Mouse (Mus musculus): ENCODE data around the gene Cd200r2. TPM values are rescaled to one million over a fixed set of nuclear protein-coding genes. Genes with fewer than 3 reads are reported as not detected.

The Cd200r2 gene
- polyA plus RNA-seq, 1 experiment from 2014 or later = not detected

DNA sequence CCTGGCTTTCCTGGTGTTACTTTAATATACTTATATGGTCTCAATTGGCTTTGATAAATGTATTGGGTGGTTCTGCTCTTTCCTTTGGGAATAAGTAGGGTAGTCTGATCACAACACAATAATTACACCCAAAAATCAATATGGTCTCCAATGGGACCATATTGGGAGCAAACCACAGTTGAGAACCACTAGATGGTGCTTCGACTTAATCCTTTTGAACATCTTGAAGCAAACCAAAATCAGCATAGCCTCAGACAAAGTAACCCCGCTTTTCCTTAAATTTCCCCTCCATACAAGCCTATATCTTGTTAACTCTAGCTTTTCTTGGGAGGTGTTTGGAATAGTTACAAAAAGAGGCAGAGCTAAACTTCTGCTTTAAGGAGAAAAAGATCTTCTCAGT lies 95.4 kb downstream of the Cd200r2 start:
- Histone ChIP-seq H3K36me3 (no peaks in the 10 kb centered on the region), H3K9ac (no peak overlapping the region), H3K9me3 (no peaks in the 10 kb centered on the region), H3K4me2 (no peak overlapping the region), H3K4me3 (no peak overlapping the region), H3K27ac (no peak overlapping the region), H3K27me3 (no peaks in the 10 kb centered on the region), H3K4me1 (no peaks in the 10 kb centered on the region)
- no peak for ATAC-seq (ENCODE audit: borderline replicate concordance, extremely low read depth, low FRiP score, low TSS enrichment)
- 92% methylated on average over 2 of the region's 2 CpGs for WGBS

DNA sequence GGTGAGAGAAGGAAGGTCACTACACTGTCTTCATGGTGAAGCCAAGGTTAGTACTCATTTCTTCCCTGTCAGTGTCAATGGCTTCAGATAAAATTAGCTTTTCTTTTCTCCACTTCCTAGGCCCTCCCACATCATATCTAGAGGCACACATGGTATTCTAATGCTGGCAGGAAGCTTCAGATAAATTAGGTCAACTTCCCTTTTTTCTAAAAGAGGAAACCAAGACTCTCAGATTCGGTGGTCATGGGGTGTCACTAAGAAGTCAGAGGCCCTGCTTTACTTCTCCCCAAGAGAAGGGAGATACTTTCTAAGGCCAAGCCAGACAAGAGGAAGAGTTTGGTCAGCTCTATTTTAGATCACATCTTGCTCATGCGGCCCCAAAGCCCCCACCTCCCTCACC lies 95.9 kb downstream of the Cd200r2 start:
- H3K4me3 ChIP-seq = no peak overlapping the region
- no peak overlapping the region for H3K9ac ChIP-seq
- H3K4me2 ChIP-seq = no peak overlapping the region
- no peaks in the 10 kb centered on the region for H3K9me3 ChIP-seq
- WGBS = 66% methylated on average over 2 of the region's 2 CpGs
- ATAC-seq (ENCODE audit: borderline replicate concordance, extremely low read depth, low FRiP score, low TSS enrichment) = no peak
- no peak overlapping the region for H3K27ac ChIP-seq
- H3K4me1 ChIP-seq = no peaks in the 10 kb centered on the region
- H3K27me3 ChIP-seq = no peaks in the 10 kb centered on the region
- no peaks in the 10 kb centered on the region for H3K36me3 ChIP-seq

DNA sequence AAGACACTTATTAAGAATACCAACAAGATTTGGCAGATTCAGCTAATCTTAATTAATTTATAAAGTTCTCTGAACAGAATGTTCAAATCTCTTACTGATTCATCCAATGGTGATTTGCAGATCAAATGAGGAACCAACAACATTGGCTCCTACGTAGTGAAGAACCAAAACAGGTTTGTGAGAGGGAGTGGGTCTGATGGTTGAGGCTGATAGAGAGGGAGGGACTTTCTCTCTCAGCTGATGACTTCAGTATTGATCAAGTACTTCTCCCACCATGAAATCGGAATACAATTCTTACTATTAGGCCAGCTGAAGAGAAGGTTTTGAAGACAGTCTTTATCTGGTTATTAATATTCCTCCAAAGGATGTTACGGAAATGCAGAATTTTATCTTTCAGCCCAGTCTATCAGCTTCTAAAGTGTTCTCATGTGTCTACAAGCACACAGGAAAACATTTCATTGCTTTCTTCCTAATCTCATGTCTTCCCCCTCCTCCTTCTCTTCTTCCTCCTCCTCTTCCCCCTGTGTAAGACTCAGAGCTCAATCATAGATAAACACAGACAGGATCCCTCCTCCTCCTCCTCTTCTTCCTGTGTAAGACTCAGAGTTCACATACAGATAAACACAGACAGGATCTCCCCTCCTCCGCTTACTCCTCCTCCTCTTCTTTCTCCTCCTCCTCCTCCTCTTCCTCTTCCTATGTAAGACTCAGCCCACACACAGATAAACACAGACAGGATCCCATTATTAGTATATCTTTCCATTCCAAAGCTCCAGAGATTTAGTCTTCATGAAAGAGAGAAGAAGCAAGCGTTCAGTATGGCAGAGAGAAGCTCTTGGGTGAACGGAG lies 97.9 kb downstream of the Cd200r2 start:
- ATAC-seq (ENCODE audit: borderline replicate concordance, extremely low read depth, low FRiP score, low TSS enrichment) = no peak
- no peak overlapping the region for H3K9ac ChIP-seq
- no peaks in the 10 kb centered on the region for H3K36me3 ChIP-seq
- no peaks in the 10 kb centered on the region for H3K9me3 ChIP-seq
- H3K4me2 ChIP-seq = no peak overlapping the region
- 0 out of 2 replicates have a peak overlapping the region, but pooled peaks have one; percentile 1 for H3K27ac ChIP-seq
- no peaks in the 10 kb centered on the region for H3K4me1 ChIP-seq
- 73% methylated on average over 6 of the region's 6 CpGs for WGBS
- H3K4me3 ChIP-seq = no peak overlapping the region
- H3K27me3 ChIP-seq = no peaks in the 10 kb centered on the region

DNA sequence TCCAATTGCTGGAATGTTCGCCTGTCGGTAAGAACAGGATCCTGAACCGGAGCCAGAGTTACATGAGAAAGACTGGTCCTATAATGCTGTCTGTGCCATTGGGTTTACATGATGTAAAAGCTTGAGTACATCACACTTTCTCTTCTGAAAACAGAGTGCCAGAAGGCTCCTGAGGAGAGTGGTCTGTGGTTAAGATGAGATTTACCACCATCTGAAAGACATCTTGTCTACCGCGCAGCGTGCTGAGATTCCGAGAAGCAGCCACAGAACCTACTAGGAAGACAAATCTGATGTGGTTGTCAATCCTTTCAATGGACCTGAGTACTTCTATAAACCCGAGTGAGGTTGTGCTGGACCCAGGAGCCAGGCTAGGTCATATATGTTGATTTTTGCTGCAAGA lies 98.5 kb downstream of the Cd200r2 start:
- Histone ChIP-seq H3K9ac (no peak overlapping the region), H3K27me3 (no peaks in the 10 kb centered on the region), H3K9me3 (no peaks in the 10 kb centered on the region), H3K4me3 (no peak overlapping the region), H3K27ac (peak overlapping the region; percentile 1; the same call in 1 of the 2 replicates), H3K36me3 (no peaks in the 10 kb centered on the region), H3K4me1 (no peaks in the 10 kb centered on the region), H3K4me2 (no peak overlapping the region)
- 86% methylated on average over 8 of the region's 8 CpGs for WGBS
- no peak for ATAC-seq (ENCODE audit: borderline replicate concordance, extremely low read depth, low FRiP score, low TSS enrichment)

Other genes starting within 250 kb of the Cd200r2 start
- gene Nepro, start 142.8 kb upstream of the Cd200r2 start, polyA plus RNA-seq (2015; fragmentation: Nextera tagmentation; extraction: Ambion mirVana) = 9.5 and 9.8 TPM in 2 replicates
- gene Gtpbp8, start 120.7 kb upstream of the Cd200r2 start, polyA plus RNA-seq (2015; fragmentation: Nextera tagmentation; extraction: Ambion mirVana) = 25.9 and 31.3 TPM in 2 replicates
- gene Cd200r1, start 101.4 kb upstream of the Cd200r2 start, polyA plus RNA-seq (2015; fragmentation: Nextera tagmentation; extraction: Ambion mirVana) = 1.3 and 1.5 TPM in 2 replicates
- 0.14 and 0.21 TPM in 2 replicates for gene Cd200r4, start 55.4 kb upstream of the Cd200r2 start, polyA plus RNA-seq (2015; fragmentation: Nextera tagmentation; extraction: Ambion mirVana)
- gene Cd200r3, start 76.6 kb downstream of the Cd200r2 start, polyA plus RNA-seq (2015; fragmentation: Nextera tagmentation; extraction: Ambion mirVana) = 0.40 and 0.49 TPM in 2 replicates
- 73.1 and 73.5 TPM in 2 replicates for gene Ccdc80, start 226.3 kb downstream of the Cd200r2 start, polyA plus RNA-seq (2015; fragmentation: Nextera tagmentation; extraction: Ambion mirVana)